Mouse (Mus musculus): Measurements from ENCODE around the gene Grb7. TPM values are rescaled to one million over a fixed set of nuclear protein-coding genes. Genes with fewer than 3 reads are reported as not detected.

Grb7 gene
- polyA plus RNA-seq, 1 experiment from 2014 or later: 1.7 TPM

DNA sequence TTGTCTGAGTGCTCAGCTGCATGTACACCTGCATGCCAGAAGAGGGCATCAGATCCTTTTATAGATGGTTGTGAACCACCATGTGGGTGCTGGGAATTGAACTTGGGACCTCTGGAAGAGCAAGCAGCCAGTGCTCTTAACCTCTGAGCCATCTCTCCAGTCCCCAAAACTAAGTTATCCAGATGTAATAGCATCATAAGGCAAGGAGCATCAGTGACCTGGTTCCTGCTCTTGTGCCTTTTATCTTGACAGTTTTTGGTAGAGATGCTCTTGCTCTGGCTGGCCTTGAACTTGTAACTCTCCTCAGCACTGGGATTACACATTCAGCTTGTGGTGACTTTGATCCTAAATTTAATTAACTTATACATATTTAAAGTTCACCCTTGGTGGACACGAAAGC is 2.5 kb upstream of the Grb7 start:
- ATAC-seq (no peak), DNase-seq (ENCODE audit: low read depth, low spot score) (no peak)
- H3K27me3 ChIP-seq: no peaks in the 10 kb centered on the region
- POLR2A ChIA-PET: no interaction called here
- in situ Hi-C loops (cut with MboI; ENCODE audit: low pct_unique_long_range_greater_than_20kb): no loop called here
- CTCF ChIA-PET: interaction anchor here (1.1 kb wide), 1 partner anchor 101 kb away, joined by 3 read pairs; no protein-coding TSS in a partner anchor
- no peak for TF ChIP-seq CTCF (IDR thresholded peaks at IDR 0.05)

DNA sequence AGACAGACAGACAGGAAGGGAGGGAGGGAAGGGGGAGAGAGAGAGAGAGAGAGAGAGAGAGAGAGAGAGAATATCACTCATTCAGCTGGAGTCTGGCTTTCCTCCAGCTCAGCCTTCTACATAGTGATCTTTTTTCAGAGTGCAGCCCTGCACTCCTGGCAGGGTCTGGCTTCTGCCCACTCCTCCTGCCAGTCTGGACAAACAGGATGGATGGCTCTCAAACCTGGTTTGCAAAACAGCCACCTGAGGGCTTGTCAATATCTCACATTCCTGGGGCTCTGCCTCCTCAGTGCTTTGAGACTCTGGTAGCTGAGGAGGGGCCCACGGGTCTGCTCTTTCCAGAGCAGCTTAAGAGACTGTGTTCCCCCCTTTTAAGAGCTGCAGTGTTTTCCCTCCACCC is 956 bp upstream of the Grb7 start:
- in situ Hi-C loops (cut with MboI; ENCODE audit: low pct_unique_long_range_greater_than_20kb): no loop called here
- H3K27me3 ChIP-seq: no peaks in the 10 kb centered on the region
- no peak for TF ChIP-seq CTCF (IDR thresholded peaks at IDR 0.05)
- CTCF ChIA-PET: interaction anchor here (1.1 kb wide), 1 partner anchor 102 kb away, joined by 4 read pairs; no protein-coding TSS in a partner anchor
- DNase-seq (ENCODE audit: low read depth, low spot score): no peak
- POLR2A ChIA-PET: no interaction called here
- no peak for ATAC-seq

DNA sequence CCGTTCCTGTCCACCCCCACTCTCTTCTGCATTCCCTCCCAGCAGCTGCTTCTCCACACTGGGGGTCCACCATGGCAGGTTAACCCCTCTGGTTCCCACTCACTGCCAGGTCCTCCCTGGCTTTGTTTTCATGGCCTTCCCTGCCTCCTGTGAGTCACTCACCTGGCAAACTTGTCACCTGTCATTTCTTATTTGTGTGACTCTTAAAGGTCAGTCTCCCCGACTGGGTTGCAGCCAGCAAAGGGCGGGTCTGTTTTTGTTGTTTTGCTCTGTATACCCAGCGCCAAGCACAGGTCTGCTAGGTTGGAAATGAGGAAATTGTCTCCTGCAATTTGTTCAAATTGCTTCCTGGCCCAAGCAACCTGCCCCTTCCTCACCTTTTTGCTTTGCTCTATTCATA is 515 bp upstream of the Grb7 start:
- H3K27me3 ChIP-seq: no peaks in the 10 kb centered on the region

DNA sequence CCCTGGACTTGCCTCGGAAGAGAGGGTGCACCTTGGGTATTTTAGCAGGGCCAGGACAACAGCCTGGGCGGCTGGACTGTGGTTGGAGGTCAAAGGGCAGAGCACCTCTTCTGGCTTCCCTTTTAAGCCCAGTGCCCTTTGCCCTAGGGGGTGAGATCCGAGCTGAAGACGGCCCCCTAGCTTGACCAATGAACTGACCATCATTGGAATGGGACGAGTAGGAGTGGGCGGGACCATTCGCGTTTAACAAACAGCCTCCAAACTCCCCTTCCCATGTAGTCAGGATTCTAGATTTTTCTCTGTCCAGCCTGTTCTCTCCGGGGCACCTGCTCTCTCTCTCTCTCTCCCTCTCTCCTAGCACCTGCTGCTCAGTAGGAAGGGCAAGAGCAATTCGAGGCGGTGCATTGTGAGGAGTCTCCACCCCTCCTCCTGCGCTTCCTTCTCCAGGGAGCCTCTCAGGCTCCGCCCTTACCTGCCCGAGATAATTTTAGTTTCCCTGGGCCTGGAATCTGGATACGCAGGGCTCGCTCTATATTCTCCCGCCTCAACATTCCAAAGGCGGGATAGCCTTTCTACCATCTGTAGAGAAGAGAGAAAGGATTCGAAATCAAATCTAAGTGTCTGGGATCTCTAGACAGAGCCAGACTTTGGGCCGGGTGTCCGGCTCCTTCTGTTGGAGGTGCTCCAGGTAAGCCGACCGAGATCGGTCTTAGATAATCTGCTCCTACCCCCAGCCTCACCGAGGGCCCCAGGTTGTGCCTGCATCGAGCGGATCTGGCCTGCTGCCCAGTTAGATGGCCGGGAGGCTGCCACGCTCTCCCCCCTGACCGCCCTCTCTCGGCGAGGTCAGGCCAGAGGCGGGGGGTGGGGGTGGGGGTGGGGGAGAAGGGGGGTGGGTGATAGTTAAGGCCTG is 624 bp downstream of the Grb7 start:
- ATAC-seq (no peak), DNase-seq (ENCODE audit: low read depth, low spot score) (no peak)
- in situ Hi-C loops (cut with MboI; ENCODE audit: low pct_unique_long_range_greater_than_20kb): no loop called here

More for the DNA sequence above, 515 bp upstream of the Grb7 start:
- no peak for TF ChIP-seq CTCF (IDR thresholded peaks at IDR 0.05)
- ChIA-PET POLR2A (no interaction called here), CTCF (interaction anchor here (1.1 kb wide), 1 partner anchor 103 kb away, joined by 4 read pairs; no protein-coding TSS in a partner anchor)
- DNase-seq (ENCODE audit: low read depth, low spot score) (no peak), ATAC-seq (no peak)
- in situ Hi-C loops (cut with MboI; ENCODE audit: low pct_unique_long_range_greater_than_20kb): no loop called here

DNA sequence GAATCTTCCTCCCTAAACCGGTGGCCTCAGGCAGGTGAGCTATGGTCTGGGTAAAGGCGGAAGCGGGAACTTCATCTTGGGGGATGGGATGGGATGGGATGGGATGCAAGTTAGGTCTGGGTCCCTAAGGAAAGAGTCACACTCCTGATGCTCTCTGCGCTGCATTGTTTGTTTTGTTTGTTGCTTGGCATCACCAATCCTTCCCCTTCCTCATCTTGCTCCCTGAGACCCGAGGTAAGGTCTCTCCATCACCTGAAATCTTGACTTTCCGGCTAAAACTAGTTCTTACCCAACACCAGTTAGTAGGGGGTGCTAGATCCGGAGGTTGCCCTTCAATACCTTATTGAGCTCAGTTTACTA is 1.3 kb downstream of the Grb7 start:
- ChIA-PET CTCF (interaction anchor here (1.5 to 3.7 kb wide), 2 partner anchors 9 to 105 kb away, joined by 8 to 17 read pairs; partner anchors contain the start of gene Mien1), POLR2A (interaction anchor here (1.3 kb wide), 1 partner anchor 33 kb away, joined by 3 read pairs; no protein-coding TSS in a partner anchor)
- in situ Hi-C loops (cut with MboI; ENCODE audit: low pct_unique_long_range_greater_than_20kb): no loop called here
- no peaks in the 10 kb centered on the region for H3K27me3 ChIP-seq
- no peak for DNase-seq (ENCODE audit: low read depth, low spot score)
- TF ChIP-seq CTCF (IDR thresholded peaks at IDR 0.05): no peak
- ATAC-seq: no peak

More for the DNA sequence above, 624 bp downstream of the Grb7 start:
- CTCF ChIA-PET: interaction anchor here (1.1 to 3.7 kb wide), 3 partner anchors 8 to 104 kb away, joined by 4 to 17 read pairs (median 8); partner anchors contain the start of gene Mien1
- POLR2A ChIA-PET: no interaction called here
- H3K27me3 ChIP-seq: no peaks in the 10 kb centered on the region
- TF ChIP-seq CTCF (IDR thresholded peaks at IDR 0.05): no peak

DNA sequence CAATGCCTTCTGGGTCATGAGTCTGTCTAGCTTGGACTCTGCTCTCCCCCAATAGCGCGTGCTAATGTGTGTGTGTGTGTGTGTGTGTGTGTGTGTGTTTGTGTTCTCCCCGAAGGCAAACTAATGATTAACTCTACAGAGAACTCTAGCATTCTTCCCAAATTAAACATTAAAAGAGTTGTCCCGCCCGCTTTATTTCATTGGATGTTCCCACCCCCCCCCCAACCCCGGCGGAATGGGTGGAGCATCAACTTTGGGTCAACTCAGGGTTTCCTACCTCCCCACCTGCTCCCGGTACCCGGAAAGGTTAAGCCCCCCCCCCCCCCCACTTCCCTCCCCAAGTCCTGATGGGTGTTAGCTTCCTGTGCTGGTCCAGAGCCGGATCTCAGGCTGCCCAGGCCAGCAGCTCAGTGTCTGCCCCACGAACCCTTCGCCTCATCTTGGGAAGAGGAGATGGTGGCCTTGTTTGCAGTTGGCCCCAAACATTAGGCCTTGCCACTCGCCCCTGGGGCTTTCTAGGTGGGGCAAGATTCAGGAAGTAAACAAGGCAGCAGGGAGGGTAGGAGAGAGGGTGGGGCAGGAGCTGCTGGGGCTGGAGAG is 2.1 kb downstream of the Grb7 start:
- ChIA-PET POLR2A (interaction anchor here (1.3 to 1.8 kb wide), 2 partner anchors 34 to 36 kb away, joined by 3 to 4 read pairs; partner anchors contain the start of gene Erbb2), CTCF (interaction anchor here (1.0 to 3.7 kb wide), 3 partner anchors 10 to 106 kb away, joined by 3 to 17 read pairs (median 8); partner anchors contain the start of gene Mien1)
- in situ Hi-C loops (cut with MboI; ENCODE audit: low pct_unique_long_range_greater_than_20kb): no loop called here
- H3K27me3 ChIP-seq: no peaks in the 10 kb centered on the region
- ATAC-seq (no peak), DNase-seq (ENCODE audit: low read depth, low spot score) (no peak)
- TF ChIP-seq CTCF (IDR thresholded peaks at IDR 0.05): no peak

DNA sequence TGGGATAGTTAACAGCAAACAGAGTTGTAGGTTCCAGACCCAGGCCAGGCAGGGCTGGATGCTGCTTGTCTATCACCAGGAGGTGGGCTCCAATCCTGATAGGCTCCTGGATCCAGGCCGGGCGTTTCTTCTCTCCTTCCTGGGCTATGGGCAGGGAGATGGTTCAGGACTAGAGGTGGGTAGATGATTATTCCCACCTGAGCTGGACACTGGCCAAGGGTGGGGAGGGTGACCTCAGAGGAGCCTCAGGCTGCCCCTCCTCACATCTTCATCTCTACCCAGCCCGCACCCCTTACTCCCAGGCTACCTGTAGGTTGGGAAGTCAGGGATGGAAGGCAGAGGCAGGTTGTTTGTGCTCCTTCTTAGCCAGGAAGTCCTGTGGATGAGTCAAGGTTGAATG is 3.2 kb downstream of the Grb7 start:
- POLR2A ChIA-PET: interaction anchor here (0.5 to 1.8 kb wide), 2 partner anchors 37 to 773 kb away, joined by 3 to 4 read pairs; partner anchors contain the start of gene Erbb2
- no peak for TF ChIP-seq CTCF (IDR thresholded peaks at IDR 0.05)
- H3K27me3 ChIP-seq: no peaks in the 10 kb centered on the region
- ATAC-seq (no peak), DNase-seq (ENCODE audit: low read depth, low spot score) (no peak)
- CTCF ChIA-PET: interaction anchor here (0.8 to 3.7 kb wide), 2 partner anchors 11 to 107 kb away, joined by 3 to 17 read pairs; partner anchors contain the start of gene Mien1
- in situ Hi-C loops (cut with MboI; ENCODE audit: low pct_unique_long_range_greater_than_20kb): no loop called here

DNA sequence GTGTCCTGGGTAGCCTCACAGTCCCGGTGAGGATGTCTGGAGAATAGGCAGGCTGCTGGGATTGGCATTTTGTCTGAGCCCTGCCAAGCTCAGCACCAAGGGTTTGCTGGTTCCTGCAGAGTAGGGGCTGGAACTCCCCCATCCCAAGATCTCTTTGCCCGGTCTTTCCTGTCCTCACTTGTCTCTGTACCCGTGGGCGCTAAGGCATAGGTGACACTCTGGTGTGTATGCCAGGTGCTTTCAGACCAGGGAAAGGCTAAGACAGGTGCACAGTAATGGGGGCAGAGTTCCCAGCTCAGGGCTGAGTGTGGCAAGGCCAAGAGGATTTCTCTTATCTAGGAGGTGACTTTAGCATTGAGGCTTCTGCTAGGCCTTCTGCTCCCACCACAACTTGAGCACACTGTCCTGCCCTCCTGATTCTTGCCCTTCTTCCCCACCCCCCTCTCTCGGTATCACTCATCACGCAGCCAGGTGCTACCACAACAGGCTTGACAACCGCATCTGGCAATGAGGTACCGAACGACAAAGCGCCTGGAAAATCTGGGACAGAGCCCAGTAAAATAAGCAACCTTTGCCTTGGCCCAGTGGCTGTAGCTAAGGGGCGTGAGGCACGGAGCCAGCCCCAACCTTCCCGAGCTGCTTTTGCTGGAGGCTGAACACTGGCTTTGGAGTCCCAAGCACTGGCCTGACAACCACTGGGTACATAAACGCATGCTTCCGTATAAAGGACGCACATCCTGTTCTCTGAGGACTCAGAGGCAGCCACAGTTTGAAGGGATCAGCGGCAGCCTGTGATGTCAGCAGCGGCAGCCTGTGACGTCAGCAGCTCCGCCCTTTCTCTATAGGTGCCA is 4.0 kb downstream of the Grb7 start:
- ATAC-seq (no peak), DNase-seq (ENCODE audit: low read depth, low spot score) (no peak)
- ChIA-PET CTCF (interaction anchor here (3.7 kb wide), 1 partner anchor 12 kb away, joined by 17 read pairs; the partner anchor contains the start of gene Mien1), POLR2A (no interaction called here)
- no peak for TF ChIP-seq CTCF (IDR thresholded peaks at IDR 0.05)
- in situ Hi-C loops (cut with MboI; ENCODE audit: low pct_unique_long_range_greater_than_20kb): no loop called here
- H3K27me3 ChIP-seq: no peaks in the 10 kb centered on the region

DNA sequence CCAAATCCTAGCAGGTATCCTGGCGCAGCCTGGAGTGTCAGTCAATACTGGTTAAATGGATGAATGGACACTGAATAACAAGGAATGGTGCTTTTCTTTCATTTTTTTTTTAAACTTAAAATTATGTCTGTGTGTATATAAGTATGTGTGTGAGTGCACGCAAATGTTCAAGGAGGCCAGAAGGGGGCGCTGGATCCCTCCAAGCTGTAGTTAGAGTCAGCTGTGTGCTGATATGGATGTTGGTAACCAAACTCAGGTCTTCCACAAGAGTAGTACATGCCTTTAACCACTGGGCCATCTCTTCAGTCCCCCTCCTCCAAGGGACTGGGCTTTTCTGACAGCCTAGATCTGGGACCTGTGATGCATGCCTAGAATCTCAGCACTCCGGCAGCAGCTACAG is 9.3 kb downstream of the Grb7 start:
- no peak for TF ChIP-seq CTCF (IDR thresholded peaks at IDR 0.05)
- POLR2A ChIA-PET: no interaction called here
- in situ Hi-C loops (cut with MboI; ENCODE audit: low pct_unique_long_range_greater_than_20kb): no loop called here
- DNase-seq (ENCODE audit: low read depth, low spot score) (no peak), ATAC-seq (no peak)
- H3K27me3 ChIP-seq: no peaks in the 10 kb centered on the region
- CTCF ChIA-PET: interaction anchor here (1.0 kb wide), 1 partner anchor 112 kb away, joined by 3 read pairs; no protein-coding TSS in a partner anchor

DNA sequence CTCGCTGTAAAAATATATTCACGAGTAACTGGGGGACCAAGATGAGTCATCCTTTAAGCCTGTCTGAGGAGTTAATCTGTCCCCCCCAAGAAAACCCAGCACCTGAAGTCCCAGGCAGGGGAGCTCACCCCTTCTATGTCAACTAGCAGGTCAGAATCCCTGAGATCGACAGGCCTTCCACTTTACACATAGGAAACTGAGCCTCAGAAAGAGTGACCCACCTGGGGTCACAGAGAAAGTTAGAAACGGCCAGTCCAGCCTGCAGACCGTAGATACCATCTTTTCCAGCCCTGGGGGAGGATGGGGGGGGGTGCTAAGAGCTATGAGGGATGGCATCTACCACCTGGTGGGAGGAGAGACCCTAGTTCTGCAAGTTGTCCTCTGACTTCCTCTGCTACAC is 10.4 kb downstream of the Grb7 start:
- CTCF ChIA-PET: interaction anchor here (1.0 to 3.1 kb wide), 2 partner anchors 114 kb away, joined by 3 to 18 read pairs; no protein-coding TSS in a partner anchor
- ATAC-seq: no peak
- TF ChIP-seq CTCF (IDR thresholded peaks at IDR 0.05): no peak
- POLR2A ChIA-PET: interaction anchor here (0.6 kb wide), 1 partner anchor 132 kb away, joined by 7 read pairs; no protein-coding TSS in a partner anchor
- in situ Hi-C loops (cut with MboI; ENCODE audit: low pct_unique_long_range_greater_than_20kb): no loop called here
- no peak for DNase-seq (ENCODE audit: low read depth, low spot score)
- no peaks in the 10 kb centered on the region for H3K27me3 ChIP-seq

All from Patski (cell line).